Mouse (Mus musculus) midbrain, embryonic 14.5 days (tissue): ENCODE results near the gene Fastkd1. TPM values are rescaled to one million over a fixed set of nuclear protein-coding genes. Genes with fewer than 3 reads are reported as not detected.

Experiments
- ATAC-seq: fragments of 200-750 bp; cut with Nextera tagmentation; 2 replicates; pipeline ENCODE4 v1.8.0; 2017; ENCODE audit warnings: moderate number of reproducible peaks, moderate library complexity; ENCODE audit not compliant: low FRiP score, low TSS enrichment
- DNase-seq: peaks from one replicate; pipeline ENCODE4 v3.0.0-alpha.2; 2015
- H3K27ac ChIP-seq: fragments of 300-500 bp; sonication (generic); replicated peaks from 2 replicates; pipeline ENCODE4 v1.5.1; 2014; ENCODE audit warnings: mild to moderate bottlenecking, low read depth, low read length, moderate library complexity
- H3K27me3 ChIP-seq: fragments of 300-500 bp; sonication (generic); 2 replicates; pipeline ENCODE4 v1.6.1; 2014; ENCODE audit warnings: low read length, control low read depth, mixed read lengths; ENCODE audit not compliant: control insufficient read depth, insufficient read depth
- H3K36me3 ChIP-seq: fragments of 300-500 bp; sonication (generic); 2 replicates; pipeline ENCODE4 v1.6.1; 2014; ENCODE audit warnings: low read length, control low read depth; ENCODE audit not compliant: control insufficient read depth, insufficient read depth
- H3K4me1 ChIP-seq: fragments of 300-500 bp; sonication (generic); 2 replicates; pipeline ENCODE4 v1.6.1; 2014; ENCODE audit warnings: mild to moderate bottlenecking, antibody characterized with exemption, low read length, control low read depth; ENCODE audit not compliant: control insufficient read depth, insufficient read depth
- H3K4me2 ChIP-seq: fragments of 300-500 bp; sonication (generic); 2 replicates; pipeline ENCODE4 v1.6.1; 2014; ENCODE audit warnings: mild to moderate bottlenecking, low read length, moderate library complexity
- H3K4me3 ChIP-seq: fragments of 300-500 bp; sonication (generic); replicated peaks from 2 replicates; pipeline ENCODE4 v1.5.1; 2014; ENCODE audit warnings: low read depth, low read length
- H3K9ac ChIP-seq: fragments of 300-500 bp; sonication (generic); replicated peaks from 2 replicates; pipeline ENCODE4 v1.6.1; 2014; ENCODE audit warnings: mild to moderate bottlenecking, low read length, moderate library complexity
- H3K9me3 ChIP-seq: fragments of 300-500 bp; sonication (generic); 2 replicates; pipeline ENCODE4 v1.6.1; 2016; ENCODE audit warnings: low read length, control low read depth, mixed read lengths; ENCODE audit not compliant: control insufficient read depth
- whole genome bisulfite sequencing: fragments of 180-500 bp; shearing (Covaris S2); extraction: QIAGEN DNeasy Blood & Tissue Kit; methylation state at CpG from one replicate; pipeline ENCODE4 v1.1.7; 2014; 5-methylcytosine and 5-hydroxymethylcytosine counted together
- polyA plus RNA-seq: library from polyadenylated mRNA; unstranded; fragments of >200 nt; fragmentation: Nextera tagmentation; extraction: Ambion mirVana; gene quantifications from 2 replicates; pipeline ENCODE4 v1.2.1, GENCODE M21; 2014

Fastkd1 gene
- polyA plus RNA-seq, 1 experiment from 2014 or later = 20.1 TPM

GRCm38 (mm10) chr2:69714126-69714525 lies 810 bp upstream of the Fastkd1 start:
- Histone ChIP-seq H3K27me3 (no peaks in the 10 kb centered on the region), H3K4me2 (no peak overlapping the region), H3K36me3 (0 out of 2 replicates have a peak, but pooled peaks cover 6% of the 10 kb centered on the region), H3K9ac (no peak overlapping the region), H3K9me3 (no peaks in the 10 kb centered on the region), H3K4me3 (no peak overlapping the region), H3K27ac (no peak overlapping the region), H3K4me1 (0 out of 2 replicates have a peak, but pooled peaks cover 2% of the 10 kb centered on the region)
- 83% methylated on average over 5 of the region's 5 CpGs for WGBS
- no peak for ATAC-seq
- DNase-seq = no peak

- 0 out of 2 replicates have a peak, but pooled peaks cover 6% of the 10 kb centered on the region for H3K36me3 ChIP-seq
- peak overlapping the region; percentile 58 for H3K4me3 ChIP-seq
- DNase-seq (no peak), ATAC-seq (peak; percentile 51; the same call in 1 of the 2 replicates)
- no peak overlapping the region for H3K9ac ChIP-seq
- H3K4me1 ChIP-seq = 0 out of 2 replicates have a peak, but pooled peaks cover 2% of the 10 kb centered on the region
- H3K27ac ChIP-seq = no peak overlapping the region
- WGBS = 30% methylated on average over 4 of the region's 4 CpGs
- H3K4me2 ChIP-seq = peak overlapping the region; percentile 72
- no peaks in the 10 kb centered on the region for H3K9me3 ChIP-seq
- H3K27me3 ChIP-seq = no peaks in the 10 kb centered on the region
Measured at GRCm38 (mm10) chr2:69713626-69714014, 304 bp upstream of the Fastkd1 start.

GRCm38 (mm10) chr2:69712171-69712570 lies 1.1 kb downstream of the Fastkd1 start:
- peak overlapping the region; percentile 72; the same call in 1 of the 2 replicates for H3K4me2 ChIP-seq
- H3K9ac ChIP-seq = no peak overlapping the region
- H3K36me3 ChIP-seq = 0 out of 2 replicates have a peak, but pooled peaks cover 9% of the 10 kb centered on the region
- no peaks in the 10 kb centered on the region for H3K27me3 ChIP-seq
- 0 out of 2 replicates have a peak, but pooled peaks cover 2% of the 10 kb centered on the region for H3K4me1 ChIP-seq
- WGBS = 91% methylated on average over 14 of the region's 14 CpGs
- H3K4me3 ChIP-seq = peak overlapping the region; percentile 58; the same call in 1 of the 2 replicates
- no peak for ATAC-seq
- no peak overlapping the region for H3K27ac ChIP-seq
- no peak for DNase-seq
- H3K9me3 ChIP-seq = no peaks in the 10 kb centered on the region

GRCm38 (mm10) chr2:69700446-69700845 lies 12.9 kb downstream of the Fastkd1 start:
- Histone ChIP-seq H3K27me3 (no peaks in the 10 kb centered on the region), H3K4me1 (no peaks in the 10 kb centered on the region), H3K4me2 (no peak overlapping the region), H3K27ac (no peak overlapping the region), H3K36me3 (peaks cover 74% of the 10 kb centered on the region), H3K9me3 (peaks cover 7% of the 10 kb centered on the region), H3K4me3 (no peak overlapping the region), H3K9ac (no peak overlapping the region)
- DNase-seq = no peak
- WGBS = 95% methylated on average over 8 of the region's 8 CpGs
- no peak for ATAC-seq

GRCm38 (mm10) chr2:69693501-69693900 lies 19.8 kb downstream of the Fastkd1 start:
- Histone ChIP-seq H3K9me3 (peaks cover under 1% of the 10 kb centered on the region; the same call in 1 of the 2 replicates), H3K4me1 (no peaks in the 10 kb centered on the region), H3K27me3 (no peaks in the 10 kb centered on the region), H3K4me3 (no peak overlapping the region), H3K36me3 (peaks cover 71% of the 10 kb centered on the region), H3K4me2 (no peak overlapping the region), H3K27ac (no peak overlapping the region), H3K9ac (no peak overlapping the region)
- 95% methylated on average over 11 of the region's 11 CpGs for WGBS
- ATAC-seq = no peak
- no peak for DNase-seq

- Histone ChIP-seq H3K4me1 (no peaks in the 10 kb centered on the region), H3K27me3 (no peaks in the 10 kb centered on the region), H3K9me3 (no peaks in the 10 kb centered on the region), H3K4me3 (no peak overlapping the region), H3K36me3 (peaks cover 64% of the 10 kb centered on the region), H3K9ac (no peak overlapping the region), H3K27ac (no peak overlapping the region), H3K4me2 (no peak overlapping the region)
- DNase-seq = no peak
- ATAC-seq = no peak
- WGBS = 86% methylated on average over 6 of the region's 6 CpGs
Measured at GRCm38 (mm10) chr2:69690843-69691242, 22.5 kb downstream of the Fastkd1 start.

GRCm38 (mm10) chr2:69690214-69690613 lies 23.1 kb downstream of the Fastkd1 start:
- H3K9ac ChIP-seq = no peak overlapping the region
- H3K4me3 ChIP-seq = no peak overlapping the region
- no peaks in the 10 kb centered on the region for H3K4me1 ChIP-seq
- no peaks in the 10 kb centered on the region for H3K27me3 ChIP-seq
- 97% methylated on average over 3 of the region's 3 CpGs for WGBS
- ATAC-seq = no peak
- no peak overlapping the region for H3K4me2 ChIP-seq
- H3K36me3 ChIP-seq = peaks cover 62% of the 10 kb centered on the region
- DNase-seq = no peak
- H3K9me3 ChIP-seq = no peaks in the 10 kb centered on the region
- H3K27ac ChIP-seq = no peak overlapping the region

- Histone ChIP-seq H3K36me3 (peaks cover 20% of the 10 kb centered on the region), H3K4me2 (no peak overlapping the region), H3K27ac (no peak overlapping the region), H3K27me3 (no peaks in the 10 kb centered on the region), H3K4me3 (no peak overlapping the region), H3K9me3 (no peaks in the 10 kb centered on the region), H3K4me1 (peaks cover 5% of the 10 kb centered on the region; the same call in 1 of the 2 replicates), H3K9ac (no peak overlapping the region)
- DNase-seq (no peak), ATAC-seq (no peak)
- WGBS = 94% methylated on average over 3 of the region's 3 CpGs
Measured at GRCm38 (mm10) chr2:69684488-69684887, 28.8 kb downstream of the Fastkd1 start.

- peaks cover 13% of the 10 kb centered on the region for H3K36me3 ChIP-seq
- peaks cover 5% of the 10 kb centered on the region; the same call in 1 of the 2 replicates for H3K4me1 ChIP-seq
- DNase-seq (peak; percentile 80), ATAC-seq (peak; percentile 20; the same call in 1 of the 2 replicates)
- H3K4me3 ChIP-seq = no peak overlapping the region
- 7% methylated on average over 13 of the region's 13 CpGs for WGBS
- no peaks in the 10 kb centered on the region for H3K27me3 ChIP-seq
- no peaks in the 10 kb centered on the region for H3K9me3 ChIP-seq
- no peak overlapping the region for H3K9ac ChIP-seq
- no peak overlapping the region for H3K27ac ChIP-seq
- H3K4me2 ChIP-seq = peak overlapping the region; percentile 37
Measured at GRCm38 (mm10) chr2:69683036-69683805, 30.1 kb downstream of the Fastkd1 start.
